Mouse (Mus musculus): ENCODE results near the gene Dlx1.

The Dlx1 gene

DNA sequence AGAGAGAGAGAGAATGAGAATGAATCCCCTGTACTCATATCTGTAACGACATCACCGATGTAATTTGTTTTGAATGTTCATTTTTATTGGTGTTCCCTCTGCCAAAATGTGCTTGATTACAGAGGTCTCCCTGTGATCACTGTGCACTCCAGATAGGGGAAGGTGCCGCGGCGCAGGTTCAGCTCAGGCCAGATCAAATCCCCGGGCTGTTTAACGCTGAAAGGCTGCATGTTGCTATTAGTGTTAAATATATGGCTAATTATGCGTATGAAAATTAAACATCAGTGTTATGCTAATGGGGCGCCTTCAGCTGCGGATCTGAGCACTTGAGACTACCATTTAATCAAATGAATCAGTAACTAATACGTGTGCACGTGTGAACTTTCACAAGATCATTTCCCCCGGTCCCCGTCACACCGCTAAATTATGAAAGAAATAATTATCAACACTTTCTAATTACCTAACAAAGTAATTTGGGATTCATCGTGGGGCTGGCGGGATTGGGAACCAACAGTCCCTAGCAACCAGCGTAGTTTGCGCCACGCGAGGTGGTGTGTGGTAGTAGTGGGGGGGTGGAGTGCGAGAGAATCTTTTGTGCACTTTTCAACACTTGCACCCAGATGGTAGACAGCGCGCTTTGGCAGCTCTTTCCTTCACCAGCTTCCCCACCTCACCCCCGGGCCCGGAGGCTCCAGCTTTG is at the start of gene Dlx1:
Gene Dlx1 (plus strand): TSS at position 100 of the 700 bp plus-strand sequence.
- no peak for DNase-seq

DNA sequence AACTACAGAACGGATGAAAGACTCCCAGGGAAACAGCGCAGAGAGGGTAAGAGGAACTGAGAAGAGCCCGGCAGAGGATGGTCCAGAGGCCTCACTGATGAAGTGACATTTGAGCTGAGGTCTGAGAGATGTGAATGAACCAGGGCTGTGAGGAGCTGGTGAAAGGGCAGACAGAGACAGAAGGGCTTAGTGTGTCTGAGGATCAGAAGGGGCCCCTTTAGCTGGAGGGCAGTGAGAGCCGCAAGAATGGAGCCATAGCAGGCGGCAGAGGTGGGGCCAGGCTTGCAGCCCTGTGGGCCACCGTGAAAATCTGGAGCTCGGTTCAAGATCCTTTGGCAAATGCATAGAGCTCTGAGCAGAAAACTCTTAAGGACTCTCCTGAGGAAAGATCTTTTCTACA is 48.0 kb upstream of the Dlx1 start:
- DNase-seq: no peak

DNA sequence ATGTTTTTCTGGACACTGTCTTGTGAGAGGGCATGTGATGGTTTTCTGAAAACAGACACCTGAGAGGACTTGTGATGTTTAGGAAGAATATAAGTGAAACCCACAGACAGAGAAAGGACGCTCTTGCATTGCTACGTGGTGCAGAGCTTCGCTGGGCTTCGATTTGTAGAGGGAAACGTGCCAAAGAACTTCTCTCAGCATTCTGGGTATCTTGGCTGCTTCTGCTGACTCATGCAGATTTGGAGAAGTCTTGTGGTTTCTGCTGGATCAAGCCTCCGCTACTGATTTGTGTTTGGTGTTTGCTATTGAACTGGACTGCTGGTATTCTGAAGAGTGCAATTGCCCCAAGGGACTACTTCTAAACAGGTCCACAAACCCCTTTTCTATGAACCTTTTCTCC is 46.1 kb upstream of the Dlx1 start:
- DNase-seq: no peak

DNA sequence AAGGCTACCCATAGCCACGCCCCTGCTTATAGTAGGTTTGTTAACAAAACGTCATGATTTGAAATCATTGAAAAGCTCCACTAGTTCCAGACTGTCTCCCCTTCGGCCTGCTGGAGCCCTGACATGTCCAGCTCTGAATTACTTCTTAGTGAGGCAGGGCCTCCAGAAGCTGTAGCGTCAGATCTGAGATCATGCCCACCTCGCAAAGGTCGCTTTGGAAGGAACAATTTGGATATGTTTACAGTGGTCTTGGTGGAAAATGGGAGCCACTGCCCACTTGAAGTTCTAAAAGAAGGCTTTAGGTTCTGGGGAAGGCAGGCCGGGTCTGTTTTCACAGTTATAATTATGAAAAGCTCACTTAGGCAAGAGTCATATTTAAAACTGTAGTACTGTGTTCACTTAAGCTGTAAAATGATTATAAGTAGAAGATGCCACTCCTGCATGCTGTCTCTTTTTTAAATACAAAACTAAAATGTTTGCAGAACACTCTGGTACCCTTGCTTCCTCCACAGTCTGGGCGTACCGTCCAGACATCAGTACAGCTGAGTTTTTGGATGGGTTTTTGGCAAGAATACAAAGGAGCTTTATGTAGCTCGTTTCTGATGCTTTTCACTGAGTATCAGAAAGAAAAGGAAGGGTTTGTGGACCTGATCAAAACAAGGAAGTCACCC is 44.7 kb upstream of the Dlx1 start:
- no peak for DNase-seq

DNA sequence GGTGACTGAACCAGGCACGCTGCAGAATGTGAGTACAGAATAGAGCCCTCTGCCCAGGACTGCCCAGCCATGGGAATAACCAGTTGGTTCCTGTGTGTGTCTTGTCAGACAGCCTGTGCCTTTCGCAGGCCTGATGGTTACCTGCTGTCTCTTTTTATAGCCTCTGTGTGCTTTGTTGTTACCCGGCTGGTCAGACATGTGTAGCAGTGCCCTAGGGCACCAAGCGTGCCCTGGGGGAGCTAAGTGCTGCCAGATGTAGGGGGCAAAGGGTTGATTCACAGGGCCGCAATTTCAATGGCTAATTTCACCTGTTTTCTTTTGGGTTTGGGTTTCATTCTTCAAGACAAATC is 44.2 kb upstream of the Dlx1 start:
- DNase-seq: no peak

DNA sequence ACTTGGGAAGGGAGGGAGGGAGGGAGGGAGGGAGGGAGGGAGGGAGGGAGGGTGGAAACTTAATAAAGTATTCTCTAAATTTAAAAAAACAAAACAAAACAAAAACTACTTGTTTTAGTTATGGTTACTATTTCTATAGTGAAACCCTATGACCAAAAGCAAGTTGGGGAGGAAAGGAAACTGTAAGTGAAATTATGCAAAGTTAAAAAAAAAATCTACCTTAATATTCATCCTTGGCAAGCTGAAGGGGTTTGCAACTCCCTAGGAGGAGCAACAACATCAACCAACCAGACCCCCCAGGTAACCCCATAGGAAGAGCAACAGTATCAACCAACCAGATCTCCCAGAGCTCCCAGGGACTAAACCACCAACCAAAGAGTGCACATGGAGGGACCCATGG is 36.6 kb upstream of the Dlx1 start:
- DNase-seq: no peak

DNA sequence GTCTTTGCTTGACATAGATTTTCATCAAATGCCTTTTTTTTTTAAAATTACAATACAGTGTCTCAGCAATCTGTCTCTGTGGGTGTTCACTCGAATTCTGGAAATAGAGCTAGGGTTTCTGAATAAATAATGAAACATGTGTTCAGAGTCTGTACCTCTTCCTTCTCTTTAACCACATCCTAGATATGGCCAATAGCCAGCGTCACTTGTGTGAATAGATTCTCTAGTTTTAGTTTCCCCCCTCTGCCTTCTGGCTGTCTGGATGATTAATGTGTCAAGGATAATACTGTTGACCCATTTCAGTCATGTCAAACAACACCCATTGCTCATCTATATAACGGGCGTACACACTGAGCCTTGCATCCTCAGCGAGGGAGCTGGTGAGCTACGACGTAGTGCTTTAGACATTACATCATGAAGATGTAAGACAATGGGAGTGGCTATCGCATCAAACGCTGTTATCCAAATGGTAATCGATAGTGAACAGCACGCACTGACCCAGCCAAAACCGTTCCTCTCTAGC is 34.7 kb upstream of the Dlx1 start:
- no peak for DNase-seq

DNA sequence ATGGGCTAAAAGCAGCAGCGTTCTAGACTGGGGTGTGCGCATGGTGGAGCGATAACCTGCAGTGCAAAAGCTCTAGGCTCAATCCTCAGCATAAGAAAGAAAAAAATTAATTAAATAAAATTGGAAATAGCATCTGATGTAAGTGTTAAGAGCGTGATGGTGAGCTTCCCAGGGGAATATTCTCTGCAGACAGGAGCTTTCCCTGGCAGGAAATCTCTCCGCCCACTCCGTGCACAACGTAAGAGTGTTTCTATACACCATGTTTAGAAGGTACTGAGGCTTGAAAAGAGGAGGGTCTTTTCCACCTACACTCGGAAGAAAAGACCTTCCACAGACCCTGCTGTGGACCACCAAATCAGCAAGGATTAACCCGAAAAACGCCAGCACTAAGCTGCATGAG is 33.4 kb upstream of the Dlx1 start:
- DNase-seq: no peak

DNA sequence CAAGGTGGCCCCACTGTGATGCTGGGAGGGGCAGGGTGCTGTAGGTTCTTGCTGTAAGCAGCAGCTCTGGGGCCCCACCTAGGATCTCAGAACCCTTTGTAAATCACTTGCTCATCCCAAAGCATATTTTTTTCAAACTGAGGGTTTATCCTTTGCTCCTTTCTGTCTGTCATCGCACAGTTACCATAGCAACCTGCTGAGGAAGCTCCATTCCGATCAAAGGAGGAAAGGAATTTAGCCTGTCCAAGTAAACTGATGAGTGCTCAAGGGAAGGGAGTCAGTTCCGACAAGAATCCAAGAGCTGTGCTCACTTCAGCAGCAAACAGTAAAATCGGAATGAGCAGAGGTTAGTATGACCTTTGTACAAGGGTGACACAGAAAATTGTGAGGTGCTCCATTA is 32.9 kb upstream of the Dlx1 start:
- no peak for DNase-seq

DNA sequence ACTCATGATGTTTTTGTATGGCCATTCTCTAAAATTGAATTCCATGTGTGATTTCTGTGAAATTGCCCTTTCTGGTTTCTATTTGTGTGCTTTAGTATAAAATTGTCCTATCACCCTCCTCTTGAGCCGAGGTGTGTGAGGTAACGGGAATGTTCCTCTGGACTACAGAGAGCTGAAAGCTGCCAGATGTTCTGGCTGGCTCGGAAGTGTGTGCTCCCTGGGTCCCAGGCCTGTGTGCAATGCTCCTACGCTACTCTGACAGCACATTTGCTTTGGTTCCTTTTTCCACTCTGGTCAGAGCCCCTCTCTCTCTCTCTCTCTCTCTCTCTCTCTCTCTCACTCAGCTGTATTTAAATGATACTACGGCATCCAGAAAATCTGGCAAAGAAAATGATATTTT is 30.7 kb upstream of the Dlx1 start:
- no peak for DNase-seq

DNA sequence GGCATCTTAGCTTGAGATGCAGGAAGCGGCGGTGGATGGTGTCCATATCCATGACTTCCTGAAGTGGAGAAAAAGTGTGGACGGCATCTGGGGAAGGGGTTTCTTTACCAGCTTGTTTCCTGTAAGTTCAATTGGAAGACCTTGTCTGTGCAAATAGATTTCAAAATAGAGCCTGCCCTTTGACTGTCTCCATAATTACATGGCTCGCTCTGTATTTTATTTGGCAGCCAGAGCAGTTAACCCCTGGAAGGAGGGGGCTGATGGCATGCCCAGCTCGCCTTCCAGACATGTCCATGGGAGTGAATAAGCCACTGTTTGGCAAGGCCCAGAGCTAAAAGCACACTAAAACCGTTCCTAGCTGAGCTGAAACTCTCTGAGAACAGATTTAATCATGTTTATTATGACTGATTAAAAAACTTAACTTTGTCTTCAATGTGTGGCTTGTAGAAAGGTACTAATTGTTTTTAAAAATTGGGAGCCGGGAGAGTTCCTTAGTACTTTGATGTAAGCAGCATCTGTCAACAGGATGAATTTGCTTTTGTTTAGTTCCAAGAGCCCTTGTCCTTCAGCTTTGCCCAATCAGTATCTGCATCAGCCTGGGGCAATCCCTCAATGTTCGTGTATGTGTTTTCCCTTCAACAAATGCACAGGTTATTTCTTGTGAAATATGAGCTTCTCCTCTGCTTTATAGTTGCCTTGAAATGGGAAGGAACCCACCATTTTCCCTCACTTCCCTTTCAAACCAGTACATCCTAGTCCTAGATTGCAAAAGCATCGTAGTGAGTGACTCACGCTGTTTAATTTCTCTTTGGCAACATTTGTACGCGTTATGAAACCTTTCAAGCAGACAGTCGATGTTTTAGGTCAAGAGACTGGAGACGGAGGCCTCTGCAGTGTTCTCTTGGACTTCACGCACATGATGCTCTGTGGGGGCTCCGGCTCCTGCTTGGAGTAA is 28.4 kb upstream of the Dlx1 start:
- DNase-seq: no peak

DNA sequence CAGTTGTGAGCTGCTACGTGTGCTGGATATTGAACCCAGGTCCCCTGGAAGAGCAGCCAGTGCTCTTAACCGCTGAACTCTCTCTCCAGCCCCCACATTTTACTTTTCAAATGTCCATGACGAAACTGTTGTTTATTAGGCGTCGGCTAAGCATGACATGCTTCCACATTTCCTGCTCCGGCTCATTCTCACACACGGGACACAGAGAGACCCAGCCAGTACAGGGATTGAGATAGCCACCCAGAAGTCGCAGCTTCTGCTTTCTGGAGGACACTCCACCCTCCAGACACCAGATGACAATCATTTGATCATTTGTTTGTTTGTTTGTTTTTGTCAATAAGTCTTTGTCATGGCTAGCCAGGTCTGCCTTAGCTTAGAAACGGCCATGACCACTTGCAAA is 23.1 kb upstream of the Dlx1 start:
- DNase-seq: no peak

DNA sequence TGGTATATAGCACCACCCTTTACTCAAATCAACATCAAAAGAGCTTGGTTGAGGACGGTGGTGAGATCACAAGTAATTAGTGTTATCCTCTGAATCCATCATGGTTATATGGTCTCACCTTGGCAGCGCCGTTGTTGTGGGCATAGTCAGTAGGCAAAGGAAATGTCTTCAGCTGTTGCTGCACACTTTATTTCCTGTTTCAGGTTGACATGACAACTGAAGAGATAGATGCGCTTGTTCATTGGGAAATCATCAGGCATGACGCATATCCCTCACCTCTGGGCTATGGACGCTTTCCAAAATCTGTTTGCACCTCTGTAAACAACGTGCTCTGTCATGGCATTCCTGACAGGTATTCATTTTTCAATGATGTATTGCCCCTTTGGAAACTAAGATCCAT is 16.7 kb upstream of the Dlx1 start:
- no peak for DNase-seq

DNA sequence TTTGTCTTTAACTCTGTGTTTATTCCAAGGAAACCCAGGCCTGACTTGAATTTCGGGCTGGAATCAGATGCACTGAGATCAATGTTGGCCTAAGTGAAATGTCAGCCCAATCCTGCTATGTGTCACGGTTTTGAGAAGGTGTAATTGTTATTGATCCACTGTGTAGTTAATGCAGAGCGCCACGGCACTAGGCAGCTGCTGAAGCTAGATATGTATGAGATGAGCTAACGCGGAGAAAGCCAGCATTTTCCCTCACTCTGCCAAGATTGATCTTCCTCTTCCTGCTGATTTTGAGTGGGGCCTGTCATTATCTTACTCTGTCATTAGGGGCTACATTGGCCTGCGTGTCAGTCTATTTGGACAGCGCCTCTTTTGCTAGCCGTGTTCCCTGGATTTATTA is 15.6 kb upstream of the Dlx1 start:
- no peak for DNase-seq

DNA sequence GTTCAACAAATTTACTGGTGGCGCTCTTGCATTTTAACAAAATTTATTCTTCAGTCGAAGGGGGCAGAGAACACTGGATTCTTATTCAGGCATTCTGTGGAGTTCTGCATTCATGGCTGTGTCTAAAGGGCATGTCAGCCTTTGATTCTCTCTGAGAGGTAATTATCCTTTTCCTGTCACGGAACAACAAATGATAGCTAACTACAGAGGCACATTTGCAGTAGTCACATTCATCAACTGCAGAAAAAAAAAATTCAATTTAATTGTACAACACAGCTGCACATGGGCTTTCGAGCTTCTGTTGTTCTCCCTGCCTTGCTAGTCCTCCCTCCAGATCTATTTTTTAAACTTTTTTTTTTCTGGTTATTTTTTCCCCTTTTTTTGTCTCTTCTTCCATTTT is 10.9 kb upstream of the Dlx1 start:
- no peak for DNase-seq

DNA sequence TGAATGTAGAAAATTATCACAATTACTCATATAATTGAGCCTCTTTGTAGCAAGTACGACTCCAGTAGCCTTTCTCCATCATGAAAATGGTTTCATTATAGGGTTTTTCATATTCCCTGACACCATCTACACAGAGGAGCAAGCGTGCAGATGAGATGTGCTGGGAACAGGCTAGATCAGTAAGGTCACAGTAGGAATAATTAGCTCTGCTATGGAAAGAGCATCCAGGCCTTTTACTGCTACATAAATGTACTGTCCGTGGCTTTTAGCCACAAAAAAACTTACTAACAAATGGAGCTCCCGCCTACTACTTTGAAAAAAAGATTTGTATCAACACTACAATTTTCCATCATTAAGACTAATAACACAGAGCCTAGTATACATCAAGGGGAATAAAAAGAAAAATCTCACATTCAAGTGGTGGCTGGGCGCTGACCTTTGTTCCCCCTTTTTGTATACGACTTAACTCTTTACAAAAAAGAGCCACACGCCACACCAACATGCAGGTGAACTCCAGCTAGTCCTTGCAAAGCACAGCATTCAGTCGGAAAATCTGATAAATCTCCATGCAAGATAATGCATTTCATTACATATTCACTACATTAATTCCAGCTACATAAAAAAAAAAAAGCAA is 10.3 kb upstream of the Dlx1 start:
- DNase-seq: no peak

DNA sequence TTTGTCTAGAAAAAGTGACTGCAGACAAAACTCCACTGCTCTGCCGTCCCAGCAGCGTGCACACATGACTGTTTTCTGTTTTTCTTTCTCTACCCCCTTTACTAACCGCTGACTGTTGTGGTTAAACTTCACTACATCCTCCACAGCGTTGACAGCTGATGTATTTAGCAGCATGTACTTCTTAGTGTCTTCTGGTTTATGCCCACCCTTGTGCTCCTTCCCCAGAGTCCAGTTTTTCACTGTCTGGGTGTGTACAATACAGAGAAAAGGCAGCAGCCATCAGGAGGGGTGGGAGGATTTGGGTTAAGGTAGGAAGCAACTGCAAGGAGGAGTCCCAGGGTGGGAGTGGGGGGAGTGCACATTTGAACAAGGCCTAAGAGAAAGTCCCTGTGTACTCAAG is 5.0 kb upstream of the Dlx1 start:
- no peak for DNase-seq

DNA sequence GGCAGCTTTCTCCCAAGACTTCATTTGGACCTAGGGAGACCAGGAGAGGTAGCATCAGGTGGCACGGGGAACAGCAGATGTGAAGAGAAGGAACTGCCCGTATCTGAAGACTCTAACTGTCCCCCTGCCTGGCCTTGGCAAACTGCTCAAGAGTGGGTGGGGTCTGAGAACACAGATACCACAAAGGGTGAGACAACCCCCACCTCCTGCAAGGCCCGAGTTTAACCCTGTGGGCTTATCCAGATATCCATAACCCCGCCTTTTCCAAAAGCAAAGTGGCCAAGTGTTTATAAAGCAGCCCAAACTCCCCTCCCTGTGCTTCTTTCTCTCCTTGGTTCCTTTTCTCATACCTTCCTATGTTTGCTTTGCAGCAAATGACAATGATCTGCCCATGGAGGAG is 4.5 kb upstream of the Dlx1 start:
- DNase-seq: no peak

DNA sequence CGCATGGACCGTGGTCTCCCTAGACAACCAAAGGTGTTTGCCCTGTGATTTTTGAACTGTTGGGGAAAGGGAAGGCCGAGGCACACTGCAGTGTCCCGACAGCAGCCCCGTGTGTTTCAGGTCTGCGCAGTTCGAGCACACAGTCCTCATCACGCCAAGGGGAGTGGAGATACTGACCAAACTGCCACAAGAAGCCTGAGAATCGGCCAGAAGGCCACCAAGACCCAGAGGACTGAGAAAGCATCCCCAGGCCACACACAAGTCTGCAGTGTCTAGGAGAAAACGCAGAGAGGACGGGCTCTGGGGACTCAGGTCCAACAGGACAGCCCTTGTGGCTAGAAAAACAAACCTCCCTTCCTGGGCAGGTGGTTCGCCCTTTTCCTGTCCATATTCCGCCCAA is 3.1 kb upstream of the Dlx1 start:
- DNase-seq: no peak

DNA sequence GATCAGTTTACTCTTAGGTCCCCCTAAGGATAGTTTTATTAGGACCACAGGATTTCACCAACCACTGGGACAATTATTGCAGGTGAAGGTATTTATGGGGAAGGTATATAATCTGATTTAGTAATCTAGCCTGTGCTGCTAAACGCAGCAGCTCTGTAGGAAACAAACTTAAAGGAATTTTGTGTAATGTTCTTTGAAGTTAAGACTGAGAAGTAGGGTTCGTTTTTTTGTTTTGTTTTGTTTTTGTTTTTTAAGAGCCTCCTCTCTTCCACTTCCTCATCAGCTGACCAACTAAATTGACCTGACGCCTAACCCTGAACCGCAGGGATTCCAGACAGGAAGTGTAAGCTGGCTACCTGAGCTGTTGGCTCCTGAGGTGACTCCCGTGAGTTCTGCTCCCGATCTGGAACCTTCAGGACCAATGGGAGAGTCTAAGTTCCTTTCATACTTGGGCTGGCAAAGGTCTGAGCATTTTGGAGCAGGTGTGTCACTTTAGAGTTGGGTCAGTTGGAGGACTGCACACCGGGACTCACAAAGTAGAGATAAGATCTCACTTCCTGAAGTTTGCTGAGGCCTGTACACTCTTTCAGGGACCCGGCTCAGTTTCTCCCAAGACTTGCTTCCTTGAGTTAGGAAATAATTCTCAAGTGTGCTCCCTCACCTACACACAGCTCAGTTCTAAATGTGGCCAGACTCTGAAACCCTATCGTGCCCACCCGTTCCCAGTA is 1.2 kb upstream of the Dlx1 start:
- no peak for DNase-seq

DNA sequence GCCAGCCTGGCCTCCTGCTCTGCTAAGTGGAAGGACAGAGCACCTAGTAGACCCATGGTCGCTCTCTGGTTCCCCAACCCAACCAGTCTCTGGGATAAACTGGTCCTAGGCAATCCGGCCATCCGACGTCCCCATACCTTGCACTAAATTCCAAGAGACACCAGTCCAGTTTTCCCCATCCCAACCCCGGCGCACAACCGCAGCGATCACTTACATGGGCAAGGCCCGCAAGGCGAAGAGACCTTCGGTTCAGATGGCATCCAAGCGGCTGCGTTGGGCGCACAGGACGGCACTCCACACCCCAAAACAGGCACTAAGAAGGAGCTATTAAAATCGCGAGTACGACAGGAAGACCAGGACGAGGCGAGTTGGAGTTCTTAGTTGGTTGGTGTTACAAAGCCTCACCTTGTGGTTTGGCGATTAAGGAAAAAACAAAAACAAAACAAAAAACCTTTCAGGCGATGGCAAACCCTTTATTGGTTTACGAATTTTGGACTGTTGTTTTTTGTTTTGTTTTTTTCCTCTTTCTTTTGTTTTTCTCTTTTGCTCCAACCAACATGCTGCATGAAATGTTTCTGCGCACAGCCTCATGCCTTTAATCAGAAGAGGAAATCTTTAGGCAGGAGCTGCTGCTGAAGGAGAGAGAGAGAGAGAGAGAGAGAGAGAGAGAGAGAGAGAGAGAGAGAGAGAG is 445 bp upstream of the Dlx1 start:
- DNase-seq: no peak
